Mouse (Mus musculus) hindbrain, embryonic 11.5 days (tissue): ENCODE measurements around the gene Krt88. TPM values are rescaled to one million over a fixed set of nuclear protein-coding genes. Genes with fewer than 3 reads are reported as not detected.

Experiments
- polyA plus RNA-seq: library from polyadenylated mRNA; unstranded; fragments of >200 nt; fragmentation: Nextera tagmentation; extraction: Ambion mirVana; gene quantifications from 2 replicates; pipeline ENCODE4 v1.2.1, GENCODE M21; 2014

Gene Krt88
- polyA plus RNA-seq, 1 experiment from 2014 or later = not detected

Other genes starting within 250 kb of the Krt88 start
- gene Grasp, start 223.6 kb upstream of the Krt88 start, polyA plus RNA-seq = 4.5 and 5.0 TPM in 2 replicates
- 2.2 and 2.9 TPM in 2 replicates for gene Nr4a1, start 193.5 kb upstream of the Krt88 start, polyA plus RNA-seq
- gene Atg101, start 163.5 kb upstream of the Krt88 start, polyA plus RNA-seq = 66.5 and 69.6 TPM in 2 replicates
- 0.17 and 0.25 TPM in 2 replicates for gene 6030408B16Rik, start 154.5 kb upstream of the Krt88 start, polyA plus RNA-seq
- gene Krt80, start 77.6 kb upstream of the Krt88 start, polyA plus RNA-seq = 0.09 TPM in 1 of 2 replicates, not detected in the other
- 9.0 and 12.0 TPM in 2 replicates for gene Krt7, start 36.7 kb upstream of the Krt88 start, polyA plus RNA-seq
- gene Krt87, start 8.9 kb upstream of the Krt88 start, polyA plus RNA-seq = 0.08 TPM in 1 of 2 replicates, not detected in the other
- not detected in 2 replicates for gene Krt81, start 16.0 kb downstream of the Krt88 start, polyA plus RNA-seq
- not detected in 2 replicates for gene Krt86, start 25.7 kb downstream of the Krt88 start, polyA plus RNA-seq
- gene Krt83, start 43.8 kb downstream of the Krt88 start, polyA plus RNA-seq = not detected in 2 replicates
- gene Gm49425, start 69.5 kb downstream of the Krt88 start, polyA plus RNA-seq = not detected in 2 replicates
- gene Krt84, start 85.1 kb downstream of the Krt88 start, polyA plus RNA-seq = not detected in 2 replicates
- gene Krt82, start 102.9 kb downstream of the Krt88 start, polyA plus RNA-seq = not detected in 2 replicates
- gene Krt90, start 115.2 kb downstream of the Krt88 start, polyA plus RNA-seq = 0.07 and 0.42 TPM in 2 replicates
- 0.04 and 0.05 TPM in 2 replicates for gene Krt75, start 126.2 kb downstream of the Krt88 start, polyA plus RNA-seq
- not detected in 2 replicates for gene Gm5414, start 180.4 kb downstream of the Krt88 start, polyA plus RNA-seq
- not detected in 2 replicates for gene Gm5478, start 199.6 kb downstream of the Krt88 start, polyA plus RNA-seq
- not detected in 2 replicates for gene Krt6b, start 232.5 kb downstream of the Krt88 start, polyA plus RNA-seq
- not detected in 2 replicates for gene Krt6a, start 246.6 kb downstream of the Krt88 start, polyA plus RNA-seq